Mouse (Mus musculus): Measurements from ENCODE around the gene Arhgef28.
"Not testable (repeated sequence)": the region's sequence is repeated elsewhere in the genome, so short reads cannot be mapped to it uniquely, and the experiment has no call there.

Gene Arhgef28

GRCm38 (mm10) chr13:98124113-98124745 lies 82.0 kb downstream of the Arhgef28 start:
- DNase-seq (ENCODE audit: low spot score in 2 of 2): no peak

GRCm38 (mm10) chr13:98122766-98123165 lies 83.5 kb downstream of the Arhgef28 start:
- DNase-seq (ENCODE audit: low spot score in 2 of 2): no peak

- no peak for DNase-seq (ENCODE audit: low spot score in 2 of 2)
Measured at GRCm38 (mm10) chr13:98121993-98122392, 84.2 kb downstream of the Arhgef28 start.

GRCm38 (mm10) chr13:98121124-98121470 lies 85.1 kb downstream of the Arhgef28 start:
- DNase-seq (ENCODE audit: low spot score in 2 of 2): no peak

- no peak for DNase-seq (ENCODE audit: low spot score in 2 of 2)
Measured at GRCm38 (mm10) chr13:98120356-98121123, 85.7 kb downstream of the Arhgef28 start.

- DNase-seq (ENCODE audit: low spot score in 2 of 2): no peak
Measured at GRCm38 (mm10) chr13:98118291-98118690, 87.9 kb downstream of the Arhgef28 start.

GRCm38 (mm10) chr13:98117566-98118254 lies 88.5 kb downstream of the Arhgef28 start:
- DNase-seq (ENCODE audit: low spot score in 2 of 2): no peak

GRCm38 (mm10) chr13:98115650-98116049 lies 90.6 kb downstream of the Arhgef28 start:
- DNase-seq (ENCODE audit: low spot score in 2 of 2): no peak

- DNase-seq (ENCODE audit: low spot score in 2 of 2): no peak
Measured at GRCm38 (mm10) chr13:98115051-98115450, 91.2 kb downstream of the Arhgef28 start.

- DNase-seq (ENCODE audit: low spot score in 2 of 2): no peak
Measured at GRCm38 (mm10) chr13:98112812-98113503, 93.3 kb downstream of the Arhgef28 start.

- no peak for DNase-seq (ENCODE audit: low spot score in 2 of 2)
Measured at GRCm38 (mm10) chr13:98111531-98111930, 94.7 kb downstream of the Arhgef28 start.

GRCm38 (mm10) chr13:98111021-98111420 lies 95.2 kb downstream of the Arhgef28 start:
- DNase-seq (ENCODE audit: low spot score in 2 of 2): no peak

GRCm38 (mm10) chr13:98108481-98108880 lies 97.8 kb downstream of the Arhgef28 start:
- not testable (repeated sequence) for DNase-seq (ENCODE audit: low spot score in 2 of 2)

- DNase-seq (ENCODE audit: low spot score in 2 of 2): no peak
Measured at GRCm38 (mm10) chr13:98107621-98108020, 98.6 kb downstream of the Arhgef28 start.

GRCm38 (mm10) chr13:98095966-98096365 lies 110.3 kb downstream of the Arhgef28 start:
- no peak for DNase-seq (ENCODE audit: low spot score in 2 of 2)

GRCm38 (mm10) chr13:98094332-98094731 lies 111.9 kb downstream of the Arhgef28 start:
- DNase-seq (ENCODE audit: low spot score in 2 of 2): no peak

- no peak for DNase-seq (ENCODE audit: low spot score in 2 of 2)
Measured at GRCm38 (mm10) chr13:98093483-98093882, 112.8 kb downstream of the Arhgef28 start.

- no peak for DNase-seq (ENCODE audit: low spot score in 2 of 2)
Measured at GRCm38 (mm10) chr13:98092354-98093002, 113.8 kb downstream of the Arhgef28 start.

- no peak for DNase-seq (ENCODE audit: low spot score in 2 of 2)
Measured at GRCm38 (mm10) chr13:98079640-98080039, 126.6 kb downstream of the Arhgef28 start.

GRCm38 (mm10) chr13:98078251-98078650 lies 128.0 kb downstream of the Arhgef28 start:
- no peak for DNase-seq (ENCODE audit: low spot score in 2 of 2)

GRCm38 (mm10) chr13:98077216-98077615 lies 129.0 kb downstream of the Arhgef28 start:
- DNase-seq (ENCODE audit: low spot score in 2 of 2): no peak

GRCm38 (mm10) chr13:98074871-98075270 lies 131.4 kb downstream of the Arhgef28 start:
- no peak for DNase-seq (ENCODE audit: low spot score in 2 of 2)
